Mouse (Mus musculus) ES-E14 (cell line): ENCODE measurements around the gene Csk. TPM values are rescaled to one million over a fixed set of nuclear protein-coding genes. Genes with fewer than 3 reads are reported as not detected.

Source experiments
- DNase-seq: peaks from one replicate; pipeline ENCODE4 v3.0.0-alpha.2; 2013; ENCODE audit warnings: low read depth, low spot score
- H3K27ac ChIP-seq: 2 replicates; pipeline ENCODE4 v1.5.1; 2012; ENCODE audit warnings: low read depth, mild to moderate bottlenecking, low read length, moderate library complexity, mixed read lengths; ENCODE audit not compliant: poor library complexity, insufficient read depth, severe bottlenecking
- H3K36me3 ChIP-seq: 2 replicates; pipeline ENCODE4 v1.6.1; 2012; ENCODE audit warnings: mild to moderate bottlenecking, low read length, moderate library complexity, mixed read lengths; ENCODE audit not compliant: control insufficient read depth, poor library complexity, insufficient read depth, severe bottlenecking
- H3K4me1 ChIP-seq, 2 experiments: fragments of 150-350 bp in 1 of 2; sonication (generic) in 1 of 2; 2 replicates each; pipeline ENCODE4 v1.6.1; 2012; ENCODE audit warnings: low read length in 2 of 2, mild to moderate bottlenecking in 1 of 2, mixed read lengths in 1 of 2; ENCODE audit not compliant: control insufficient read depth in 2 of 2, insufficient read depth in 2 of 2, poor library complexity in 1 of 2
- H3K4me3 ChIP-seq, 2 experiments: fragments of 150-350 bp in 1 of 2; sonication (generic) in 1 of 2; 2 replicates each; pipeline ENCODE4 v1.5.1; 2012; ENCODE audit warnings: low read length in 2 of 2, low read depth in 1 of 2, mild to moderate bottlenecking in 1 of 2, mixed read lengths in 1 of 2; ENCODE audit not compliant: insufficient read depth in 1 of 2, poor library complexity in 1 of 2, severe bottlenecking in 1 of 2
- H3K9ac ChIP-seq: 2 replicates; pipeline ENCODE4 v1.6.1; 2012; ENCODE audit warnings: low read depth, mild to moderate bottlenecking, low read length, mixed read lengths; ENCODE audit not compliant: poor library complexity, insufficient read depth, severe bottlenecking
- H3K9me3 ChIP-seq: fragments of 150-350 bp; sonication (generic); 2 replicates; pipeline ENCODE4 v1.6.1; 2012; ENCODE audit warnings: low read depth, mild to moderate bottlenecking, low read length; ENCODE audit not compliant: control insufficient read depth, insufficient read depth
- CHD2 ChIP-seq: IDR thresholded peaks from 2 replicates; pipeline ENCODE4 v1.6.1; 2014; ENCODE audit warnings: mild to moderate bottlenecking, low read depth, low read length, inconsistent platforms
- HCFC1 ChIP-seq: IDR thresholded peaks from 2 replicates; pipeline ENCODE4 v1.6.1; 2012; ENCODE audit warnings: low read length, inconsistent platforms, borderline replicate concordance; ENCODE audit not compliant: insufficient read depth
- MAFK ChIP-seq: IDR thresholded peaks from 2 replicates; pipeline ENCODE4 v1.6.1; 2014; ENCODE audit warnings: mild to moderate bottlenecking, low read depth, low read length, inconsistent platforms; ENCODE audit not compliant: insufficient read depth
- ZC3H11A ChIP-seq: IDR thresholded peaks from 2 replicates; pipeline ENCODE4 v1.6.1; 2012; ENCODE audit warnings: low read depth, mild to moderate bottlenecking, inconsistent platforms, low read length, borderline replicate concordance
- ZNF384 ChIP-seq: IDR thresholded peaks from 2 replicates; pipeline ENCODE4 v1.6.1; 2012; ENCODE audit warnings: low read depth, low read length, inconsistent platforms
- in situ Hi-C, 2 experiments: fragments of 600-800 bp; cut with MboI; formaldehyde crosslinking; loops; one replicate each; pipeline ENCODE4 v1.15.1; 2025; ENCODE audit warnings: low sequenced_read_pairs in 2 of 2, inconsistent platforms in 1 of 2; ENCODE audit not compliant: unreplicated experiment in 2 of 2
- total RNA-seq: library from RNA; depleted of rRNA; stranded (reverse); fragments of 300-350 nt; gene quantifications from 2 replicates; pipeline ENCODE4 v1.2.3, GENCODE M21; 2012; rRNA removed

The Csk gene
- total RNA-seq, 1 experiment: 32.2 TPM

DNA sequence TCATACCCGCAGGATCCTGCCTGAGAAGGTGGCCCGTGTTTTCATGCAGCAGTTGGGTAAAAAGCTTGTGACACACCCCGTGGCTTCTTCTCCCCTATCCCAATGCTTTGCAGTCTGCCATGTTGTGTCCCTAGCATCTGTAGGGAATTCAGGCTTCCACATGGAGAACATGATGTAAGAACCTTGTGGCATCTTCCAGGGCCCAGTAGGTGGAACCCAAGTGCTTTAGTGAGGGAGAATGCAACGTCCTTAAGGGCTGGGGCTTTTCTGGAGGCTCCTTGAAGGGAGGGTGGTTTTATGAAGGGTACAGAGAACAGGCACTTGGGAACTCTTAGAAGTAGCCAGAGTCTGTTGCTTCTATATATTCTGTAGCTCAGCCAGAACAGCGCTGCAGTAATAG lies 62.7 kb downstream of the Csk start:
- Histone ChIP-seq H3K27ac (no peak overlapping the region), H3K4me3 (no peak overlapping the region), H3K9me3 (no peaks in the 10 kb centered on the region), H3K4me1 (peaks cover 0 to 2% of the 10 kb centered on the region in 2 experiments; a peak in 2 of 4 replicates), H3K9ac (no peak overlapping the region), H3K36me3 (peaks cover 25% of the 10 kb centered on the region; the same call in 1 of the 2 replicates)
- in situ Hi-C loops: no loop called here
- TF ChIP-seq ZC3H11A: no peak
- no peak for TF ChIP-seq MAFK
- no peak for TF ChIP-seq CHD2
- TF ChIP-seq HCFC1: no peak
- no peak for TF ChIP-seq ZNF384
- no peak for DNase-seq

DNA sequence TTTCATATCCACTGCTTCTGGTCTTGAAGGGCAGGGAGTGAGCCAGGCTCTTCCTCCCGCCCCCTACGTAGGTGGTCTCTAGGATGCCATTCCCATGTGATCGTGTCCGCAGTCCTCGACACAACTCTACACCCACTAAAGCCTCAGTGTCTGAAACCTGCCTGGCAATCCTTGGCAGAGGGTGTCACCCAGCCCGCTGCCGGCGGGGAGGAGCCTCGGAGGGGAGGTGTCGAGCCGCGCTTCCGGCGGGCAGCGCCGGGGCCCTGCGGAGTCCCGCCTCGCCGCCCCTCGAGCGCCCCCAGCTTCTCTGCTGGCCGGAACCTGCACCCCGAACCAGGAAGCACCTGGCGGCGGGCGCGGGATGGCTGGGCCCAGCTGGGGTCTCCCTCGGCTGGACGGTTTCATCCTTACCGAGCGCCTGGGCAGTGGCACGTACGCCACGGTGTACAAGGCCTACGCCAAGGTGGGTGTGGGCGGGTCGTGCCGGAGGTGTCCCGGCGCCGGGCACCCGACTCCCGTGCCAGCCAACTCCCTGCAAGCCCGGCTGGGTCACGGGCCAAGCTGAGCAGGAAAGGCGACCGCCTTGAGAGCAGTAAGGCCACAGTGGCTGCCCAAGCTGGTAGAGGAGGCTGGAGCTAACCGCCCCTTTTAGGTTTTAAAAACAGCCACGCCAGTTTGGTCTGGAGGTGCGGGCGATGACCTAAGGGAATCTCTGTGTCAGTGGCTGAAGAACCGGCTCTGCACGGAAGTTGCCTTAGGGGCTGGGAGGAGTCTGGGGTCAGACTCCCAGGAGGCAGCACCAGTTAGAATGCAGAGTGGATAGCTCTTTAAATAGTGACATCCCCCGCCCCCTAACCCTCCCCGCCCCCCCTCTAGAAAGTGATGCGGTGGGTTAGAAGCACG lies 64.0 kb downstream of the Csk start, which contains the start of gene Ulk3:
Gene Ulk3, plus strand, starts transcription at position 229 of the 903 bp plus-strand sequence.
- in situ Hi-C loops: no loop called here
- peak within 1 kb of the TSS; percentile 65 for H3K27ac ChIP-seq
- no peaks in the 10 kb centered on the region for H3K9me3 ChIP-seq

DNA sequence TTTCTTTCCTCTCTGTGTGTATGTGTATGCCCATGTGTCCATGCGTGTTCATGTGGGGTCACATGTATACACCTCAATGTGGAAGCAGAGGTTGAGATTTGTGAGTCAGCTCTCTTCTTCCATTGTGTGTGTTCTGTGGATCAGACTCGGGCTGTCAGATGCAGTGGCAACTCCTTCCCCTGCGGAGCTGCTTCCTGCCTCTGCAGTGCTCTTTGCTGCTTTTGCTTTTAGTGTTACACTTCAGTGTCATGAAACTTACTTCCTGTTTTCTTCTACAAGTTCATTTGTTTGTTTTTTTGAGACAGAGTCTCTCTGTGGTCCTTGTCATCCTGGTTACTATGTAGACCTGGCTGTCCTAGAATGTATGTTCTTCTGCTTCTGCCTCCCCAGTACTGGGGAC lies 68.4 kb downstream of the Csk start:
- H3K27ac ChIP-seq: no peak overlapping the region
- H3K4me3 ChIP-seq: no peak overlapping the region
- TF ChIP-seq HCFC1: no peak
- TF ChIP-seq CHD2: no peak
- no peak for TF ChIP-seq ZNF384
- no peak for TF ChIP-seq ZC3H11A
- TF ChIP-seq MAFK: no peak
- H3K4me1 ChIP-seq: no peaks in the 10 kb centered on the region; a peak in 1 of 4 replicates
- DNase-seq: no peak
- peaks cover 12% of the 10 kb centered on the region for H3K36me3 ChIP-seq
- H3K9ac ChIP-seq: no peak overlapping the region
- in situ Hi-C loops: no loop called here
- no peaks in the 10 kb centered on the region for H3K9me3 ChIP-seq

More for the DNA sequence above, 64.0 kb downstream of the Csk start, which contains the start of gene Ulk3:
- peak; percentile 81 for DNase-seq
- Histone ChIP-seq H3K36me3 (peaks cover 18% of the 10 kb centered on the region; the same call in 1 of the 2 replicates), H3K9ac (peak within 1 kb of the TSS; percentile 84), H3K4me3 (peak within 1 kb of the TSS; percentile 93 to 96), H3K4me1 (peaks cover 0 to 2% of the 10 kb centered on the region in 2 experiments; a peak in 2 of 4 replicates)
- TF ChIP-seq ZNF384: no peak
- TF ChIP-seq ZC3H11A: no peak
- no peak for TF ChIP-seq CHD2
- TF ChIP-seq HCFC1: no peak
- no peak for TF ChIP-seq MAFK

DNA sequence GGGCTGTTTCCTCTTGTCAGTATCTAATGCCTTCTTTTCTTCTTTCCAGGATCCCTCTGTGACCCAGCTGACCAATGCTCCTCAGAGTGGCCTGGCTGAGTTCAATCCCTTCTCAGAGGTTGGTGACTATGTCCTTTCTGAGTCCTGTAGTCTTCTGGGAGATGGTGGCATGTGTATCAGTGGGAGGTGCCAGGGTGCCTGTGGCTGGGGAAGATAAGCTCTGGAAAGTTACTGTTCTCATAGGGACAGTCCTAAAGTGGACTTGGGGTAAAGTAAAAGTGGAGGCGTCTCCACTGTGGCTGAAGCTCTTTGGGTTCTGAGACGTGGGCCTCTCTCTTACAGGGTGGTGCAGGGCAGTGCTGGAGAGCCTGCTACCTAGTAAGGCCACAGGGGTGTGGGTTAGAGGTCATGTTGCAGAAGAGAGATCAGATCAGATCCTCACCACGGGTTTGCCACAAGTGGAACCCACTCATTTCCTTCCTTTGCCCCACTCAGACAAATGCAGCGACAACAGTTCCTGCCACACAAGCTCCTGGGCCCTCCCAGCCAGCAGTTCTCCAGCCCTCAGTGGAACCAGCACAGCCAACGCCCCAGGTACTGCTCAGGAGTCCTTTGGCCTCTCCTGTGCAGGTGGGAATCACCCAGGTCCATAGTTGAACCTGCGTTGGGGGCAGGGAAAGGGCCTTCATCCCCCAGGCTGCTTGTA lies 76.1 kb downstream of the Csk start:
- in situ Hi-C loops: no loop called here
- Histone ChIP-seq H3K4me1 (no peaks in the 10 kb centered on the region), H3K27ac (no peak overlapping the region), H3K9me3 (no peaks in the 10 kb centered on the region), H3K9ac (no peak overlapping the region), H3K4me3 (no peak overlapping the region), H3K36me3 (peaks cover 13% of the 10 kb centered on the region)
- TF ChIP-seq ZNF384: no peak
- no peak for TF ChIP-seq MAFK
- no peak for TF ChIP-seq HCFC1
- TF ChIP-seq ZC3H11A: no peak
- no peak for TF ChIP-seq CHD2
- no peak for DNase-seq

Other genes with a start within 250 kb of the Csk start
- gene Ppcdc, start 213.5 kb downstream of the Csk start, total RNA-seq: 41.7 and 48.5 TPM in 2 replicates
- gene Scamp5, start 185.6 kb downstream of the Csk start, total RNA-seq: 50.4 and 67.3 TPM in 2 replicates
- gene Rpp25, start 149.6 kb downstream of the Csk start, total RNA-seq: 40.9 and 48.7 TPM in 2 replicates
- gene Cox5a, start 132.4 kb downstream of the Csk start, total RNA-seq: 390 TPM in 2 replicates
- gene Fam219b, start 116.1 kb downstream of the Csk start, total RNA-seq: 10.2 and 10.8 TPM in 2 replicates
- 42.3 and 45.2 TPM in 2 replicates for gene Mpi, start 100.9 kb downstream of the Csk start, total RNA-seq
- 51.7 and 79.6 TPM in 2 replicates for gene Scamp2, start 92.7 kb downstream of the Csk start, total RNA-seq
- gene Ulk3, start 64.2 kb downstream of the Csk start, total RNA-seq: 7.3 and 16.5 TPM in 2 replicates
- gene Cplx3, start 47.4 kb downstream of the Csk start, total RNA-seq: not detected in 2 replicates
- gene Lman1l, start 32.9 kb downstream of the Csk start, total RNA-seq: 0.22 TPM in 1 of 2 replicates, not detected in the other
- 0.67 and 0.69 TPM in 2 replicates for gene Cyp1a2, start 30.1 kb upstream of the Csk start, total RNA-seq
- gene Cyp1a1, start 34.3 kb upstream of the Csk start, total RNA-seq: 0.74 and 1.0 TPM in 2 replicates
- gene Edc3, start 54.9 kb upstream of the Csk start, total RNA-seq: 10.2 TPM in 2 replicates
- 38.3 and 41.5 TPM in 2 replicates for gene Clk3, start 112.2 kb upstream of the Csk start, total RNA-seq
- gene Arid3b, start 183.2 kb upstream of the Csk start, total RNA-seq: 20.3 and 23.4 TPM in 2 replicates